Mouse (Mus musculus): ENCODE data around the gene Serpinb8. TPM values are rescaled to one million over a fixed set of nuclear protein-coding genes. Genes with fewer than 3 reads are reported as not detected.

Serpinb8 gene
- polyA plus RNA-seq, 1 experiment from 2014 or later = 0.39 TPM

DNA sequence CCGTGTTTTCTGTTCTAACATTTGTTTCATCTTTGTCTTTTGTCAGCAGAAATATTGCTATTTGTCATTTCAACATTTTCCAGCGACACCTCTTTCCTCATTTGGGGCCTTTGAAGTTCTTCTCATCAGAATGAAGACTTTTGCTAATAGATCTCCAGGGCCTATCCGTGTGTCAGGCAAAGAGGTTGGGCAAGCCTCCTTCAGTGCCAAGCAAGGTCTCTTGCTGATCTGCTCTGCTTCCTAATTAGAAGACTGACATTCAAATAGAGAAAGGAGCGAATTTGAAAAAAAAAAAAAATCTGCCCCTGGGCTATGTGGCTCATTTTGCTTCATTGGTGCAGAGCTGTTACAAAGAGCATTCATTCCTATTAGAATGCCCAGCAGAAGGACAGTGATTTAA is 32.2 kb downstream of the Serpinb8 start:
- Histone ChIP-seq H3K9me3 (replicated peaks; ENCODE audit: control insufficient read depth, low read length, poor library complexity, severe bottlenecking) (no peaks in the 10 kb centered on the region), H3K4me2 (ENCODE audit: low read length) (no peak overlapping the region), H3K9ac (ENCODE audit: low read depth, low read length) (no peak overlapping the region), H3K27ac (ENCODE audit: low read length) (no peak overlapping the region), H3K36me3 (ENCODE audit: control insufficient read depth, insufficient read depth, low read length) (no peaks in the 10 kb centered on the region), H3K27me3 (ENCODE audit: control insufficient read depth, insufficient read depth, low read depth, low read length) (no peaks in the 10 kb centered on the region), H3K4me3 (ENCODE audit: low read depth, low read length) (no peak overlapping the region), H3K4me1 (ENCODE audit: control insufficient read depth, insufficient read depth, low read length) (no peaks in the 10 kb centered on the region)
- peak; percentile 76; the same call in 1 of the 2 replicates for ATAC-seq
- 56% methylated on average over 4 of the region's 4 CpGs for WGBS

GRCm38 (mm10) chr1:107635936-107636335 is 46.1 kb downstream of the Serpinb8 start:
- WGBS = 39% methylated on average over 4 of the region's 4 CpGs
- no peak overlapping the region for H3K27ac ChIP-seq (ENCODE audit: low read length)
- H3K27me3 ChIP-seq (ENCODE audit: control insufficient read depth, insufficient read depth, low read depth, low read length) = no peaks in the 10 kb centered on the region
- no peak overlapping the region for H3K9ac ChIP-seq (ENCODE audit: low read depth, low read length)
- H3K4me2 ChIP-seq (ENCODE audit: low read length) = no peak overlapping the region
- H3K4me1 ChIP-seq (ENCODE audit: control insufficient read depth, insufficient read depth, low read length) = no peaks in the 10 kb centered on the region
- H3K36me3 ChIP-seq (ENCODE audit: control insufficient read depth, insufficient read depth, low read length) = no peaks in the 10 kb centered on the region
- ATAC-seq = peak; percentile 85
- H3K9me3 ChIP-seq (replicated peaks; ENCODE audit: control insufficient read depth, low read length, poor library complexity, severe bottlenecking) = no peaks in the 10 kb centered on the region
- H3K4me3 ChIP-seq (ENCODE audit: low read depth, low read length) = no peak overlapping the region

GRCm38 (mm10) chr1:107638056-107638455 is 48.2 kb downstream of the Serpinb8 start:
- Histone ChIP-seq H3K9me3 (replicated peaks; ENCODE audit: control insufficient read depth, low read length, poor library complexity, severe bottlenecking) (no peaks in the 10 kb centered on the region), H3K4me1 (ENCODE audit: control insufficient read depth, insufficient read depth, low read length) (no peaks in the 10 kb centered on the region), H3K36me3 (ENCODE audit: control insufficient read depth, insufficient read depth, low read length) (no peaks in the 10 kb centered on the region), H3K27me3 (ENCODE audit: control insufficient read depth, insufficient read depth, low read depth, low read length) (no peaks in the 10 kb centered on the region), H3K27ac (ENCODE audit: low read length) (no peak overlapping the region), H3K4me3 (ENCODE audit: low read depth, low read length) (no peak overlapping the region), H3K9ac (ENCODE audit: low read depth, low read length) (no peak overlapping the region), H3K4me2 (ENCODE audit: low read length) (no peak overlapping the region)
- WGBS = 89% methylated on average over 1 of the region's 1 CpGs
- no peak for ATAC-seq

- no peak for ATAC-seq
Measured at GRCm38 (mm10) chr1:107638459-107638858, 48.7 kb downstream of the Serpinb8 start.

DNA sequence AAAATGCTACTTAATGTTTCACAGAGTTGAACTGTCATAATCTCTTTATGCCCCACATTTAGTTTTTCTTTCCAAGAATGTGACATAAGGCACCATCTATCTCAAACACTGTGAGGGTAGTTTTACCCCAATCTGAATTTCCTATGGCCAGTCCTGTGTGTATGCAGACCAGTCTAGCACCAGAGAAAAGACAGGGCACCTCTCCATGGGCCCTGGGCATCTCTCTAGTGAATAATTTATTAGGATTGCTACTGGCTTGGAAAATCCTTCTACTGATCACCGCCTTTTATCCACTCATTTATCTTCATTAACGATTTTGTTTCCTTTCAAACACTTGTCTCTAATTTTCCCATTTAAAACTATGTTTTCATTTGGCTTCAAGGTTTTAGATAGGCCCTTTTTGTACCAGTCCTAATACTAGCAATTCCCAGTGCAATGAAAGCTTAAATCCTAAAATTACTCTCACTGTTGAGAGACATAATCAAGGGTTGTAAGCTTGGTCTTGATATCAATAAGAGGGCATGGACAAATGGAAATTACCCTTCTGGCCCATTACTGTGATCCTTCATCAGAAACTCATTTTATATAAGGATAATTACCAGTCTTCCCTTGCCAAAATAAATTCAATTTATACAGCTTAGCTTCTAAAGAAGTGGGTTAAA is 52.8 kb downstream of the Serpinb8 start:
- H3K4me3 ChIP-seq (ENCODE audit: low read depth, low read length) = no peak overlapping the region
- H3K9me3 ChIP-seq (replicated peaks; ENCODE audit: control insufficient read depth, low read length, poor library complexity, severe bottlenecking) = no peaks in the 10 kb centered on the region
- H3K4me2 ChIP-seq (ENCODE audit: low read length) = no peak overlapping the region
- no peak overlapping the region for H3K9ac ChIP-seq (ENCODE audit: low read depth, low read length)
- 74% methylated on average over 2 of the region's 2 CpGs for WGBS
- H3K36me3 ChIP-seq (ENCODE audit: control insufficient read depth, insufficient read depth, low read length) = no peaks in the 10 kb centered on the region
- H3K27me3 ChIP-seq (ENCODE audit: control insufficient read depth, insufficient read depth, low read depth, low read length) = no peaks in the 10 kb centered on the region
- no peak overlapping the region for H3K27ac ChIP-seq (ENCODE audit: low read length)
- ATAC-seq = no peak
- no peaks in the 10 kb centered on the region for H3K4me1 ChIP-seq (ENCODE audit: control insufficient read depth, insufficient read depth, low read length)

More at GRCm38 (mm10) chr1:107638459-107638858, 48.7 kb downstream of the Serpinb8 start:
- Histone ChIP-seq H3K4me1 (ENCODE audit: control insufficient read depth, insufficient read depth, low read length) (no peaks in the 10 kb centered on the region), H3K36me3 (ENCODE audit: control insufficient read depth, insufficient read depth, low read length) (no peaks in the 10 kb centered on the region), H3K27me3 (ENCODE audit: control insufficient read depth, insufficient read depth, low read depth, low read length) (no peaks in the 10 kb centered on the region), H3K4me3 (ENCODE audit: low read depth, low read length) (no peak overlapping the region), H3K9me3 (replicated peaks; ENCODE audit: control insufficient read depth, low read length, poor library complexity, severe bottlenecking) (no peaks in the 10 kb centered on the region), H3K9ac (ENCODE audit: low read depth, low read length) (no peak overlapping the region), H3K27ac (ENCODE audit: low read length) (no peak overlapping the region), H3K4me2 (ENCODE audit: low read length) (no peak overlapping the region)
- 85% methylated on average over 3 of the region's 3 CpGs for WGBS

DNA sequence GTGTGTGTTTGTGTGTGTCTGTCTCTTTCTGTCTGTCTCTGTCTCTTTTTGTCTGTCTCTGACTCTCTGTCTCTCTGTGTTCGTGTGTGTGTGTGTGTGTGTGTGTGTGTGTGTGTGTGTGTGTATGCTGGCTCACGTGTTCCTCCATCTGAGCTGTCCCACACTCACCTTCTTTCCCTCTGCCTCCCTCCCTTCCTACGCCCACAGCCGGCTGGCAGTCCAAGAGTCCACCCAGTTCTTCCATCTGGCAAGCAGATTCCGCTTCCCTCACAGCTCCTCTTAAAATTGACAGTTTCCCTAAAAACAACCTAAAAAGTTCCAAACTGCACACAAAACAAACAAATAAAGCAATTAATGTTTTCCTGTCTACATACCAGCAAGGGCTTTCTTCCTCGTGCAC is 55.3 kb downstream of the Serpinb8 start:
- no peak for ATAC-seq

DNA sequence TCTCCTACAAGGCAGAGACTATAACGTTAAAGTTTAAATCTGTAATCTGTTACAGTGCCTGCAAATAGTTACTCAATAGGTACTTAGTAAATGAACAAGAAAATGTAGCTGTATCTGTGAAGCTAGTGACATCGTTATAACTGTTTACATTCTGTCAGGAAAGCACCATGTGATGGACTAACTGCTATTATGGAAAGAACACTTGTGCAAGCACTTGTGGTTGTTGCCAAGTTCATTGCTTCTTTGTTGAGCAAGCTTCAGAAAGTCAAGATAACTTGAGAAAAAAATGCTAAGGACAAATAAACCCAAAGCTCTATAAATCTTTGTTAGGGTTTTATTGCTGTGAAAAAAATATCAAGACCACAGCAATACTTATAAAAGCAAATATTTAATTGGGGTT is 67.9 kb downstream of the Serpinb8 start:
- no peak overlapping the region for H3K27ac ChIP-seq (ENCODE audit: low read length)
- H3K36me3 ChIP-seq (ENCODE audit: control insufficient read depth, insufficient read depth, low read length) = no peaks in the 10 kb centered on the region
- H3K27me3 ChIP-seq (ENCODE audit: control insufficient read depth, insufficient read depth, low read depth, low read length) = no peaks in the 10 kb centered on the region
- 89% methylated on average over 2 of the region's 2 CpGs for WGBS
- H3K4me3 ChIP-seq (ENCODE audit: low read depth, low read length) = no peak overlapping the region
- H3K9me3 ChIP-seq (replicated peaks; ENCODE audit: control insufficient read depth, low read length, poor library complexity, severe bottlenecking) = no peaks in the 10 kb centered on the region
- no peak overlapping the region for H3K4me2 ChIP-seq (ENCODE audit: low read length)
- H3K9ac ChIP-seq (ENCODE audit: low read depth, low read length) = no peak overlapping the region
- no peak for ATAC-seq
- no peaks in the 10 kb centered on the region for H3K4me1 ChIP-seq (ENCODE audit: control insufficient read depth, insufficient read depth, low read length)

More for the DNA sequence above, 55.3 kb downstream of the Serpinb8 start:
- 67% methylated on average over 6 of the region's 6 CpGs for WGBS
- Histone ChIP-seq H3K9me3 (replicated peaks; ENCODE audit: control insufficient read depth, low read length, poor library complexity, severe bottlenecking) (no peaks in the 10 kb centered on the region), H3K36me3 (ENCODE audit: control insufficient read depth, insufficient read depth, low read length) (no peaks in the 10 kb centered on the region), H3K27ac (ENCODE audit: low read length) (no peak overlapping the region), H3K4me3 (ENCODE audit: low read depth, low read length) (no peak overlapping the region), H3K4me2 (ENCODE audit: low read length) (no peak overlapping the region), H3K9ac (ENCODE audit: low read depth, low read length) (no peak overlapping the region), H3K27me3 (ENCODE audit: control insufficient read depth, insufficient read depth, low read depth, low read length) (no peaks in the 10 kb centered on the region), H3K4me1 (ENCODE audit: control insufficient read depth, insufficient read depth, low read length) (no peaks in the 10 kb centered on the region)

Other genes starting within 250 kb of the Serpinb8 start
- not detected in 2 replicates for gene Serpinb11, start 228.8 kb upstream of the Serpinb8 start, polyA plus RNA-seq (2015; fragmentation: Nextera tagmentation; extraction: Ambion mirVana)
- gene Serpinb7, start 190.4 kb upstream of the Serpinb8 start, polyA plus RNA-seq (2015; fragmentation: Nextera tagmentation; extraction: Ambion mirVana) = not detected in 2 replicates
- gene Serpinb2, start 78.6 kb upstream of the Serpinb8 start, polyA plus RNA-seq (2015; fragmentation: Nextera tagmentation; extraction: Ambion mirVana) = 0.14 TPM in 1 of 2 replicates, not detected in the other

Data from midbrain, embryonic 16.5 days (tissue).